Mouse (Mus musculus): ENCODE data around the gene Scube1.

GRCm38 (mm10) chr15:83665993-83666392 is 58.8 kb downstream of the Scube1 start:
- no peak for TF ChIP-seq MYOG (IDR thresholded peaks at IDR 0.05; ENCODE audit: control insufficient read depth, extremely low read depth, insufficient read length)
- no peak for TF ChIP-seq CEBPB (IDR thresholded peaks at IDR 0.05; ENCODE audit: low read depth)
- no peak for TF ChIP-seq MAX (IDR thresholded peaks at IDR 0.05)
- no peak for TF ChIP-seq CTCF (IDR thresholded peaks at IDR 0.05; ENCODE audit: control insufficient read depth, insufficient read depth, insufficient read length)
- no peak for TF ChIP-seq USF1 (IDR thresholded peaks at IDR 0.05; ENCODE audit: low read depth)
- TF ChIP-seq MYOD1 (IDR thresholded peaks at IDR 0.05; ENCODE audit: control insufficient read depth, insufficient read length, low read depth), result no peak
